Mouse (Mus musculus) lung, adult 2 months (tissue): ENCODE measurements at regions not wholly inside any gene's neighbourhood (a gene's known extent, or its start where the extent isn't known, plus 50 kb on each side); places are given as distances from the start of the nearest gene placed in this dataset.

Experiments used
- CTCF ChIP-seq: fragments of 200-500 bp; IDR thresholded peaks from 2 replicates; pipeline ENCODE4 v1.5.1; 2011; ENCODE audit warnings: mild to moderate bottlenecking, low read length, control low read depth; ENCODE audit not compliant: insufficient read depth
- POLR2A ChIP-seq: fragments of 200-500 bp; IDR thresholded peaks from 2 replicates; pipeline ENCODE4 v1.6.1; 2011; ENCODE audit warnings: low read depth, mild to moderate bottlenecking, control low read depth, low read length, borderline replicate concordance; ENCODE audit errors: extremely low read depth

DNA sequence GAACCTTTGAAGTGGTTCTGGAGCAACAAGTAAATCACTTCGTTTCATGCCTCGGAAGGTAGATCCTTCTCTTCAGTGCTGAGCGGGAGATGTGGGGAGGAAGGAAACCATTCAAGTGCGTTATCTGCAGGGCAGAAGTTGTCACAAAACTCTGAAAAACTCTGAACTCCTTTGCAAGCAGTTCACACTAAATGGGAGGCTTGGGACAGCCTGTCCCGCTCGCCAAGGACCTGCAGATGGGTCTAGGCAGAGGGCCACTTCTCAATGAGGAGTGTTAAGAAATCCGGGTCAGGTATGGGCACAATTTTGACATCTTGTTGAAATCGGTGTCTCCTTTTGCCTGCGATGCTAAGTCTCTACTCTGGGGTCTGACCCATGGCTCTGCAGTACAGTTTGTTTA, 58.6 kb upstream of the Gm10295 start:
- TF ChIP-seq CTCF = no peak
- no peak for TF ChIP-seq POLR2A
